Mouse (Mus musculus): ENCODE data around the gene Rbm12.

- no peak for TF ChIP-seq CTCF (IDR thresholded peaks at IDR 0.05)
- peak; percentile 84 for TF ChIP-seq POLR2A (IDR thresholded peaks at IDR 0.05; ENCODE audit: insufficient read depth, low read depth, low read length)
These were observed at the start of gene Rbm12, which contains the start of gene Cpne1 for GRCm38 (mm10) chr2:156111358-156112079.

Measured in heart, adult 2 months (tissue).